Mouse (Mus musculus): ENCODE measurements around the gene Hpcal4.

Hpcal4 gene

GRCm38 (mm10) chr4:123201186-123202093, 18.4 kb downstream of the Hpcal4 start, which contains the start of gene Nt5c1a:
Gene Nt5c1a, plus strand, starts transcription at chr4:123201504.
- DNase-seq (ENCODE audit: low read depth, low spot score) = no peak

DNA sequence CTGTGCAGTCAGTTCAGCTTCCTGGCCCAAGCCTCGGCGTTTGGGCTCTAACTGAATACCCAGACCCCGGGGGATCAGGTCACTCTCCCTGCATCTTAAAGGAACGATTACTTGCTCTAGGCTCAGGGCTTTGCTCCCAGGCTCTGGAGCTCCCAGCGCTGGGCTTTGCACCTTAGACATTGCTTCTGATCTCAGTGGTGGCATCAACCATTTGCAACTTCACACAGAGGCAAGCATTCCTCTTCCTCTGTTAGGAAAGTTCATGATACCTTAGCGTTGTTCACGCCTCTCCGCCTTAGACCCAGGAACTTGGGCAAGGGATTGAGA, 19.0 kb downstream of the Hpcal4 start:
- no peak for DNase-seq (ENCODE audit: low read depth, low spot score)

DNA sequence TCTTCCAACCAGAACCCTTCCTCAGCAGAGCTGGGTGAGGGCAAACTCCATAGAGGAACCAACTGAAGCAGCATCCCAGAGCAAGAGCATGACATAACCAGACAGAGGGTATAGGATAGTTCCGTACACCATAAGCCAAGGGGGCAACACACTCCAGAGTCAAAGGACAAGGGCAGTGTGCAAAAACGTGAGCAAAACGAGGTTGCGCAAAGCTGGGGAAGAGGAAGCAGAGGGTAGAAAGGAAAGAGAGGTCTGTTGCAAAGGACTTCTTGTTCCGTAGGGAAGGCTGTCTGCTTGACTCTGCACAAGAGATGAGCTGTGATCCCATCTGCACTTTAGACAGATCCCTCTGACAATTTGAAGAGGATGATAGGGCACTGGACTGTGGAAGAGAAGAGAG, 24.3 kb downstream of the Hpcal4 start:
- no peak for DNase-seq (ENCODE audit: low read depth, low spot score)

DNA sequence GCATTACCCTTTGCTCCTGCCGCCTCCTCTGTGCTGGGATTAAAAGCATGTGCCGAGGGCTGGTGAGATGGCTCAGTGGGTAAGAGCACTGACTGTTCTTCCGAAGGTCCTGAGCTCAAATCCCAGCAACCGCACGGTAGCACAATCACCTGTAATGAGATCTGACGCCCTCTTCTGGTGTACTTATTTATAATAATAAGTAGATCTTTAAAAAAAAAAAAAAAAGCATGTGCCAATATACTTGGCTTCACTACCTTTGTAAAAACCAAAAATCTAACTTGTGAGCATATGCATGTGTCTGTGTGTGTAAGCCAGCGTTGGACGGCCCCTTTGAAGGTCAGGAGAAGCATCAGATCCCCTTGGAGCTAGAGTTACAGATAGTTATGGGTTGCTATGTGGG, 28.0 kb downstream of the Hpcal4 start:
- DNase-seq (ENCODE audit: low read depth, low spot score) = no peak

GRCm38 (mm10) chr4:123211453-123211852, 28.4 kb downstream of the Hpcal4 start:
- DNase-seq (ENCODE audit: low read depth, low spot score) = no peak

DNA sequence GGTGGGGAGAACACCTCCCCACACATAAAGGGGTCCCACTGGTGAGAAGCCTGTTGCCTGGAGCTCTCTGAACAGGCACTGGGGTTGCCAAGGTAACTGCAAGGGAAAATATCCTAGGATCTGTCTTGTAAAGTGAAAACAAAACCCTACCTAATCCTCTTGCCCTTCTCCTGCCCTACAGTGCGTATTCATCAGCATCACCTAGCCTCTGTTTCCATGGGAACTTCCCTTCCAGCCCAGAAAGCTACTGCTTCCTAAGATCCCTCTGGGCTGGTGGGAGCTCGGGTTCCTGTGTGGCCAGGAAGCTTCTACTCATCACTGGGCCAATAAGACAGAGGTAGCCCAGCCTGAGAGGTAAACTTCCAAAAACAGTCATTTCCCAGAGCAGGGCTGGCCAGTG, 29.3 kb downstream of the Hpcal4 start:
- DNase-seq (ENCODE audit: low read depth, low spot score) = no peak

DNA sequence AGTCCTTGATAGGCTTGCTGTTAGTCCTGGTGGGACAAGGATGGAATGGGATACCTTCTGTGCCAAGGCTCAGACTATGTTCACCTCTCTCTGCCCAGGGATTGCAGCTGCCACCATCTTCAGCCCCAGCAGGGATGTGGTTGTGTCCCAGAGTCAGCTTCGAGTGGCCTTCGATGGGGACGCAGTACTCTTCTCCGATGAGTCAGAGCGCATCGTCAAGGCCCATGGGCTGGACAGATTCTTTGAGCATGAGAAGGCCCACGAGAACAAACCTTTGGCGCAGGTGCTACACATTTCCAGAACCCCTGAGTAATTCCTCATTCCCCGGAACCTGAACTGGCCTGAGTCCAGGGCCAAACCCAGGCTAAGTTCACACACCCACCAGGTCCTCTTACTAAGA, 30.9 kb downstream of the Hpcal4 start:
- no peak for DNase-seq (ENCODE audit: low read depth, low spot score)

- DNase-seq (ENCODE audit: low read depth, low spot score) = no peak
Observed at GRCm38 (mm10) chr4:123215367-123215766, 32.3 kb downstream of the Hpcal4 start.

DNA sequence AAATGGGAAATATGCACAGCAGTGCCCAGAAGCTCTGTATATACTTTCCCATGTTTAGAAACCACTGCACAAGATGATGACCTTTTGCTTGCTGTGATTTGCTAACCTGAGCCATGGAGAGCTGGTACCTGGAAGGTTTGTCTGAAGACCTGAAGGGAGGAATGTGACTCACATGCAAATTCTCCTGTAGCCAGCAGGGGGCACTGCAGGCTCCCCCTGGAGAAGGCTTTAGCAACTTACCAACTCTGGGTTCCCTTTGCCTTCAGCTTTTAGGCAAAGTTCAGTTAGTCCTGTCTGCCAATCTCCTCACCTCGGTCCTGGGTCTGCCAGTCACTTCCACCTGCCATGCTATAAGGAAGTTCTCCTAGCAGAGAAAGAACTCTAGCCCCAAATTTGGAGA, 33.8 kb downstream of the Hpcal4 start:
- DNase-seq (ENCODE audit: low read depth, low spot score) = no peak

- DNase-seq (ENCODE audit: low read depth, low spot score) = no peak
Observed at GRCm38 (mm10) chr4:123219720-123220357, 36.8 kb downstream of the Hpcal4 start.

DNA sequence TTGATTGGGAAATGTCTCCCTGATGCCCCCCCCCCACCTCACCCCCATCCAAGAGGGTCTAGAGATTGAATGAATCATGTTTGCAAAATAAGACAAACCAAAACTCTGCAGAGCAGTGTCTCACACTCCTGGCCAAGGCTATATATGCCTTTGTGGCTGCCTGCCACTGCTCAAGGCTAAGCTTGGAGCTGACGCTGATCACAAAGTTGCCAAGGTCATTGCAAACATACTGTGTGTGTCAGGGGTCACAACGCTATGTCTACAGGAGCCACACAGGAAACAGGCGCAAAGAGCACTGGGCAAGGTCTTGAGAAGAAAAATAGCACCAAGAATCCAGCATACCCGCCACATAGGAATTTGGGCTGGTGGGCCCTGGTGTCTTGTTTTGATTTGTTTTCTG, 37.6 kb downstream of the Hpcal4 start:
- DNase-seq (ENCODE audit: low read depth, low spot score) = no peak

GRCm38 (mm10) chr4:123223309-123223708, 40.3 kb downstream of the Hpcal4 start:
- DNase-seq (ENCODE audit: low read depth, low spot score) = no peak

DNA sequence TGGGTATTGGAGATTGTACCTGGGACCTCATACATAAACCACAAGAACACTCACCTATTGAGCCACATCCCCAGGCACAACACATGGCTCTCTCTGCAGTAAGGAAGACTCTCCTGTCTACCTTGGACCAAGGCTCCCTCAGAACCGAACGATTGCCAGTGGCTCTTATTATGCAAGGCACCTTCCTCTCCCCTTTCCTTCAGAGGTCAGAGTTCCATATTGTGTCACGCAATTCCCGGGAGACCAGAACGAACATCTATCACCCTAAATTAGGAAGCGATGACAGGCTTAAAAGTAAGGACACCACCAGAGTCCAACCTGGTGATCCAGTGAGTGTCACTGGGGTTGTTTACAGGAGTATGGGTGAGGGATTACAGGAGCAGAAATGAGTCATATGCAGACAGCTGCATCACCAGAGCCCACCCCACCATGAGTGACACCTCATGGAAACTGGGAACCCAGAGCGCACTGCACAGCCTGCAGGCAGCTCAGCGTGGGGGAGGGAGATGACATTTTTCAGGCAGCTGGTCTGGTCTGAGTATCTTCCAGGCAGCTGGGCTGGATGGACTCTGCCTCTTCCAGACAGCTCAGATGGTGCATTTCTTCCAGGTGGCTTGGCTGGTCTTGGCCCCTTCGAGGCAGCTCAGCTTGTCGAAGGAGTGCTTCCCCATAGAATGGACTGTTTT, 42.8 kb downstream of the Hpcal4 start:
- DNase-seq (ENCODE audit: low read depth, low spot score) = no peak

GRCm38 (mm10) chr4:123227707-123228106, 44.7 kb downstream of the Hpcal4 start:
- DNase-seq (ENCODE audit: low read depth, low spot score) = no peak

GRCm38 (mm10) chr4:123228270-123228669, 45.2 kb downstream of the Hpcal4 start:
- DNase-seq (ENCODE audit: low read depth, low spot score) = no peak

- no peak for DNase-seq (ENCODE audit: low read depth, low spot score)
Observed at GRCm38 (mm10) chr4:123229166-123229565, 46.1 kb downstream of the Hpcal4 start.

GRCm38 (mm10) chr4:123232841-123233240, 49.8 kb downstream of the Hpcal4 start:
- no peak for DNase-seq (ENCODE audit: low read depth, low spot score)

DNA sequence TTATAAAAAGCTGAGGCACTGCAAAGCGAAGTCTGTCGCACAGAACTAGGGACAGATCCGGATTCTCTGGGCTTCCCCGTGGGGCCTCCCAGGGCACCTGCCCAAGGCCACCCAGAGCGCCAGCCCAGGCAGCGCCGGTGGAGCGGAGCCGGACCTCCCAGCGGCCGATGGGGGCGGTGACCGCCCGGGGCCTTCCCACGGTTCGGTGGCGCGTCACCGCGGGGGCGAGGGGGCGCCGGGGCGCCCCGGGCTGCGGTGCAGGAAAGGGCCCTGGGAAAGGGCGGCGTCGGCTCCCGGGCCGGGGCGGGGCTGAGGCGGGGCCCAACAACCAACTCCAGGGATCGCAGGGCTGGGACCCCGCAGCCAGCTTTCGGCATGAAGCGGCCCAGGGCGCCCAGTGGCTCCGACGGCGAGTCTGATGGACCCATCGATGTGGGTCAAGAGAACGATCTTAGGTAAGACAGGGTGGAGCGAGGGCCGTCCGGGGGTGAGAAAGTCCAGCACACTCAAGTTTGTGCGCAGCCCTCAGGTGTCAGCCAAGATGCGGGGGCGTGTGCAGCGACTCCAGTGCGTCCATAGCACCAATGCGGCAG, 50.6 kb downstream of the Hpcal4 start, which contains the start of gene Heyl:
TSS of gene Heyl (plus strand) at position 65 of the 593 bp plus-strand sequence.
- DNase-seq (ENCODE audit: low read depth, low spot score) = no peak

DNA sequence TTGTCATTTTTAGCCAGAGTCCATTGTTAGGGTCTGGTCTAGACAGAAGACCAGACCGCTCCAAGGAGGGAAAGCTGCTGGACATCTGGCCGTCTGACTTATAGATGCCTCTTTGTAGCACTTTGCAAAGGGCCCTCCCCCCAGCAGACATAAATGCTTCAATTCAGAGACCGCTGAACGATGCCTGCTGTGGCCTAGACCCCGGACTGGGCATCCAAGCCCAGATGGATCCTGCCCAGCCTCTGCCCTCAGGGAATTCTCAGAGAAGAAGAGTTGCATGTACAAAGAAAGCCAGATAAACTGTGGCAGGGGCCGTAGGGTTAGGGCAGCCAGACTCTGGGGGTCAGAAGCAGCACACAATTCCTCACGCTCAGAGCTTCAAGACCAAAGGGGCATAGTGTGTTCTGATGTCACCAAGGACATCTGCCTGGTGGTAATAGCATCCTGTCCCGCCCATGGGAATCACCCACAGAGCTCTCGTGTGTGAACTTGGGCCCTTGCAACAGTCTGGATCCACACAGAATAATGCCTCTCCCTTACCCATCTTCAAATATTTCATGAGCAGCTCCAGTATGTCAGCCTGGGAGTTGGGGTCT, 52.9 kb downstream of the Hpcal4 start:
- DNase-seq (ENCODE audit: low read depth, low spot score) = no peak

DNA sequence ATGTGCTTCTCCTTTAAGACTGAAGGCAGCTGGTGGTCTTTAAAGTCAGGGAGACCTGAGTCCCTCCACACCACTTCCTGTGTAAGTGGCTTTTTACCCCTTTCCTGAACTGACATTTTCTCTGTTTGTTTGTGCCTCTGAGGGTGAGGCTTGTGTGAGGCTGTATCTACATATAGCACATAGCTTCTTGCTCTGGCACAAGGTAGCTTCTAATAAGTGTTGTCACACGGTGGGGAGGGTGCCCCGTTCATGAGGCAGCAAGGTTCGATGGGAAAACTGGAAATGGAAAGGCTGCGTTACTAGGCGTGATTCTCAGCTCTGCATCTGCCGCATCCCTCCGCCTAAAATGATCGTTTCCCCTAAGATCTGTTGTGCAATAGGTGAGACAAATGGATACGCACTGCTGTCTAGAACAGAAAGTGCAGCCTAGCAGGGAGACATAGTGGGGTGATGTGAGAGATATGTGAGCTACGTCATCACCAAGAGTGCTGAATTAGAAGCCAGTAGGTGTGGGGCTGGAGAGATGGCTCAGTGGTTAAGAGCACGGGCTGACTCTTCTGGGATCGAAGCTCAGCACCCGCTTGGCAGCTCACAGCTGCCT, 53.5 kb downstream of the Hpcal4 start:
- DNase-seq (ENCODE audit: low read depth, low spot score) = no peak
